Mouse (Mus musculus): ENCODE measurements at regions not wholly inside any gene's neighbourhood (a gene's known extent, or its start where the extent isn't known, plus 50 kb on each side); places are given as distances from the start of the nearest gene placed in this dataset.

DNA sequence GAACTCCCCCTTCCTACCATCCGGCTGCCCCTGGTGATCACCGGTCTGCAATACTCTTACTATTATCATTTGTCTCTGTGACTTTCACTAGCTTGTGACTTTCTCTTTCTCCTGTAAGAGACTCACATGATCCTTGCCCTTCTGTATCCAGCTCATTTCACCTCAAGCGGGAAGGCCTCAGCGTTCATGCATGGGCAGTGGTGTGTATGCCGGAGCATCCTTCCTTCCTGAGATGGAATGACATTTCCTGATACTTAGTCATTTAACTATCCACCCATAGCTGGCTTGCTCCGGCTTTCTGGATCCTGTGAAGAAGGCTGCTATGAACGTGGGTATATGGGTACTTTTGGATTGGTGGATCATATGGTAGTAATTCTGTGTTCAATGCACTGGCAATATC lies 194.1 kb downstream of the Fgf9 start:
- TF ChIP-seq CTCF (IDR thresholded peaks at IDR 0.05; ENCODE audit: low read depth) (no peak), EP300 (IDR thresholded peaks at IDR 0.05; ENCODE audit: low read depth) (no peak)
- Histone ChIP-seq H3K4me3 (ENCODE audit: insufficient read depth in 1 of 2, low read depth in 2 of 2, low read length in 2 of 2) (no peak overlapping the region), H3K4me2 (ENCODE audit: low read depth) (no peak overlapping the region), H3K9me3 (ENCODE audit: control insufficient read depth, low read length) (no peaks in the 10 kb centered on the region), H3K36me3 (replicated peaks; ENCODE audit: control insufficient read depth, insufficient read depth, low read depth) (no peaks in the 10 kb centered on the region), H3K4me1 (replicated peaks; ENCODE audit: control insufficient read depth in 2 of 2, insufficient read depth in 2 of 2, low read length in 1 of 2) (no peaks in the 10 kb centered on the region), H3K9ac (replicated peaks) (no peak overlapping the region), H3K27me3 (ENCODE audit: control insufficient read depth, insufficient read depth, low read length) (no peaks in the 10 kb centered on the region), H3K27ac (no peak overlapping the region)
- WGBS (ENCODE audit: insufficient replicate concordance) = 70% methylated on average over 7 of the region's 7 CpGs
- DNase-seq (ENCODE audit: low read depth in 3 of 3, low spot score in 3 of 3) = no peak
- no peak for ATAC-seq (ENCODE audit: insufficient read depth)

DNA sequence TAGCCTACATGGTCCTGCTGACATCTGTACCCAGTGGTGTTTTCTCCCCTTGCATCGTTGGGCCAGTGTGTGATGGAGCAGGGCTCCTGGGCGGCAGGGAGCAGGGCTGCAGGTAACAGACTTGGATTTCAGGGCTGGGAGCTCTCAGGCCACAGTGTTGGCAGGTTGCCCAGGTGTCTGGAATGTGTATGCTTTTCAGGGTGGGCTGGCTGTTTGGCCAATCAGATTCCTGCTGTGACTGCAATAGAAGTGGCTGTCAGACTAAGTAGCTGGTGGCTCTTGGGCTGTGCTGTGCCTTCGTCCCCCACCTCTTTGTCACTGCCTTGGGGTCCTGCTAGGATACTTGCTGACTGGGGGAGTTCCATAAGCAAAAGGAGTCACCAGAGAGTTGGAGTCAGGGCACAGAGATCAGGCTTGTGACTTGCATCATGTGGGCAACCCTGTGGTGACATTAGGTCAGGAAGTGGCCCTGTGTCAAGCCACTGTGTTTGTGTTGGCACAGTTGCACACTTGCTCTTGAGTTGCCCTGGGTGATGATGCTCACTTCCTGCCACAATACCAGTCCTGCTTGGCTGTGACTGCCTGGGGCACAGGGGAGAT lies 183.1 kb downstream of the Fgf9 start:
- ATAC-seq (ENCODE audit: insufficient read depth) (no peak), DNase-seq (ENCODE audit: low read depth in 3 of 3, low spot score in 3 of 3) (peak in 2 of 3 experiments; percentile 9 to 22)
- Histone ChIP-seq H3K9ac (replicated peaks) (no peak overlapping the region), H3K4me3 (ENCODE audit: insufficient read depth in 1 of 2, low read depth in 2 of 2, low read length in 2 of 2) (no peak overlapping the region), H3K27me3 (ENCODE audit: control insufficient read depth, insufficient read depth, low read length) (no peaks in the 10 kb centered on the region), H3K27ac (no peak overlapping the region), H3K9me3 (ENCODE audit: control insufficient read depth, low read length) (no peaks in the 10 kb centered on the region), H3K4me1 (replicated peaks; ENCODE audit: control insufficient read depth in 2 of 2, insufficient read depth in 2 of 2, low read length in 1 of 2) (no peaks in the 10 kb centered on the region), H3K4me2 (ENCODE audit: low read depth) (no peak overlapping the region), H3K36me3 (replicated peaks; ENCODE audit: control insufficient read depth, insufficient read depth, low read depth) (no peaks in the 10 kb centered on the region)
- TF ChIP-seq CTCF (IDR thresholded peaks at IDR 0.05; ENCODE audit: low read depth) (no peak), EP300 (IDR thresholded peaks at IDR 0.05; ENCODE audit: low read depth) (no peak)
- 59% methylated on average over 3 of the region's 3 CpGs for WGBS (ENCODE audit: insufficient replicate concordance)

DNA sequence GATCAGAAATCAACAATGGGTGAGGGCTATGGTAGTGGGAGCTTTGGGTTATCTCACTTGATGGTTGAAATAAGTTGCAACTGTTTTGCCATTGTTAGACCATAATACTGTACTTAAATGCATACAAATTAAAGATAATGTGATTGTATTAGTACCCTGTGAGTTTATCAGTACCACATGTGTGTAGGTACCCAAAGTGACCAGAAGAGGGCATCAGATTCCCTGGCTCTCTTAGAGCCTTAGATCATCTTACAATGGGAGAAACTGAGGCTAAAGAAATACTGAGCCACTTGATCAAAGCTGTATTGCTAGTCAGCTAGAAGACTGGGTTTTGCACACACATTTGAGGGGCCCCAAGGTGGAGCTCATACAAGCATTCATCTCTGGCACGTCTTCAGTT lies 155.5 kb downstream of the Fgf9 start:
- H3K36me3 ChIP-seq (replicated peaks; ENCODE audit: control insufficient read depth, insufficient read depth, low read depth) = no peaks in the 10 kb centered on the region
- H3K9ac ChIP-seq (replicated peaks) = no peak overlapping the region
- H3K27ac ChIP-seq = no peak overlapping the region
- no peaks in the 10 kb centered on the region for H3K9me3 ChIP-seq (ENCODE audit: control insufficient read depth, low read length)
- TF ChIP-seq CTCF (IDR thresholded peaks at IDR 0.05; ENCODE audit: low read depth) = no peak; the same call in 1 of the 2 replicates
- TF ChIP-seq EP300 (IDR thresholded peaks at IDR 0.05; ENCODE audit: low read depth) = no peak
- 42% methylated on average over 1 of the region's 1 CpGs for whole genome bisulfite sequencing (ENCODE audit: insufficient replicate concordance)
- H3K4me1 ChIP-seq (replicated peaks; ENCODE audit: control insufficient read depth in 2 of 2, insufficient read depth in 2 of 2, low read length in 1 of 2) = no peaks in the 10 kb centered on the region
- no peak for ATAC-seq (ENCODE audit: insufficient read depth)
- no peaks in the 10 kb centered on the region for H3K27me3 ChIP-seq (ENCODE audit: control insufficient read depth, insufficient read depth, low read length)
- DNase-seq (ENCODE audit: low read depth in 3 of 3, low spot score in 3 of 3) = no peak
- no peak overlapping the region for H3K4me3 ChIP-seq (ENCODE audit: insufficient read depth in 1 of 2, low read depth in 2 of 2, low read length in 2 of 2)
- no peak overlapping the region for H3K4me2 ChIP-seq (ENCODE audit: low read depth)

DNA sequence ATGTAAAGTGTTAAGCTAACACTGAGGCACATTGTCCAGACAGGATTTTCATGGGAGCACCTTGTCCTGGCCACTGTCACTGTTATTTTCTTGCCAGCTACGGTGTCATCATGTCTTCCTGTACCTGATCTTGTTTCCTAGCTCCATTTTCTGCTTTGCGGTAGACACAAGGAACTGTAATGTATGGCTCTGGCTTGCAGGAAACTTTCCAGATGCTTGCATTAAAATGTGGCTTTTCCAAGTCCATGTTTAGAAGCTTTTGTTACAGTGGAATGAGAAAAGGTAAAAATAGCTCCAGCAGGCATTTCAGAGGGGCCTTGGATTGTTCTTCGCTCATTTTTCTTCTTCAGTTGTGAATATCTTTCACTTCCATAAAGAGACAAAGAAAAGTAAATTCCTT lies 154.1 kb downstream of the Fgf9 start:
- H3K9ac ChIP-seq (replicated peaks) = no peak overlapping the region
- no peak for ATAC-seq (ENCODE audit: insufficient read depth)

DNA sequence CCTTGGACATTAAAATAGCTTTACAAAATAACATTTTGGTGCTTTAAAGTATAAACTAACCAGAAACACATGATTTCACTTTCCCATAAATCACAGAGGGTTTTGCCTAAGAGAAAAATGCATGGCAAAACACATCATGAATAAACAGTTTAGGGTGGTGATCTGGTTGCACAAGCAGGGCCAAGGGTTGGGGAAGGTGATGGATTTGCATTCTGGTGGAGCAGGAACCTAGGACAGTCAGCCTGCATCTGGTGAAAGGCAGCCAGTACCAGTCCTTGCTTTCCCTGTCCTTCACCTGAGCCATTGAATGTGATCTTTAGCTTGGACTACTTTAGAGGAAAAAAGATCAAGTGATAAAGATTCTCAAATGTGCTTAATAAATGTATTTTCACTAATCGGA lies 138.1 kb downstream of the Fgf9 start:
- TF ChIP-seq CTCF (IDR thresholded peaks at IDR 0.05; ENCODE audit: low read depth) (no peak), EP300 (IDR thresholded peaks at IDR 0.05; ENCODE audit: low read depth) (no peak)
- WGBS (ENCODE audit: insufficient replicate concordance) = 77% methylated on average over 1 of the region's 1 CpGs

More for the DNA sequence above, 154.1 kb downstream of the Fgf9 start:
- no peaks in the 10 kb centered on the region for H3K9me3 ChIP-seq (ENCODE audit: control insufficient read depth, low read length)
- H3K4me3 ChIP-seq (ENCODE audit: insufficient read depth in 1 of 2, low read depth in 2 of 2, low read length in 2 of 2) = no peak overlapping the region
- H3K36me3 ChIP-seq (replicated peaks; ENCODE audit: control insufficient read depth, insufficient read depth, low read depth) = no peaks in the 10 kb centered on the region
- no peak for DNase-seq (ENCODE audit: low read depth in 3 of 3, low spot score in 3 of 3)
- H3K4me1 ChIP-seq (replicated peaks; ENCODE audit: control insufficient read depth in 2 of 2, insufficient read depth in 2 of 2, low read length in 1 of 2) = no peaks in the 10 kb centered on the region
- H3K27ac ChIP-seq = no peak overlapping the region
- H3K27me3 ChIP-seq (ENCODE audit: control insufficient read depth, insufficient read depth, low read length) = no peaks in the 10 kb centered on the region
- WGBS (ENCODE audit: insufficient replicate concordance) = 66% methylated on average over 3 of the region's 3 CpGs
- no peak overlapping the region for H3K4me2 ChIP-seq (ENCODE audit: low read depth)
- no peak for TF ChIP-seq EP300 (IDR thresholded peaks at IDR 0.05; ENCODE audit: low read depth)
- no peak for TF ChIP-seq CTCF (IDR thresholded peaks at IDR 0.05; ENCODE audit: low read depth)

More for the DNA sequence above, 138.1 kb downstream of the Fgf9 start:
- DNase-seq (ENCODE audit: low read depth in 3 of 3, low spot score in 3 of 3) (no peak), ATAC-seq (ENCODE audit: insufficient read depth) (no peak)
- Histone ChIP-seq H3K9me3 (ENCODE audit: control insufficient read depth, low read length) (no peaks in the 10 kb centered on the region), H3K27me3 (ENCODE audit: control insufficient read depth, insufficient read depth, low read length) (no peaks in the 10 kb centered on the region), H3K36me3 (replicated peaks; ENCODE audit: control insufficient read depth, insufficient read depth, low read depth) (no peaks in the 10 kb centered on the region), H3K9ac (replicated peaks) (no peak overlapping the region), H3K4me3 (ENCODE audit: insufficient read depth in 1 of 2, low read depth in 2 of 2, low read length in 2 of 2) (no peak overlapping the region), H3K4me1 (replicated peaks; ENCODE audit: control insufficient read depth in 2 of 2, insufficient read depth in 2 of 2, low read length in 1 of 2) (no peaks in the 10 kb centered on the region), H3K27ac (no peak overlapping the region), H3K4me2 (ENCODE audit: low read depth) (no peak overlapping the region)
